Mouse (Mus musculus): ENCODE measurements around the gene Hspa1l.

- no peak for TF ChIP-seq POLR2A (IDR thresholded peaks at IDR 0.05; ENCODE audit: insufficient read depth, low read length)
- no peak for TF ChIP-seq CTCF (IDR thresholded peaks at IDR 0.05; ENCODE audit: low read depth, low read length)
Observed at GRCm38 (mm10) chr17:35016791-35017705, 44.5 kb downstream of the Hspa1l start.

All from ES-Bruce4 (cell line).